Mouse (Mus musculus): ENCODE results near the gene Wdr20. TPM values are rescaled to one million over a fixed set of nuclear protein-coding genes. Genes with fewer than 3 reads are reported as not detected.

Gene Wdr20
- total RNA-seq, 4 experiments from 2014 or later = 13.3 to 19.9 (median 15.9) TPM

DNA sequence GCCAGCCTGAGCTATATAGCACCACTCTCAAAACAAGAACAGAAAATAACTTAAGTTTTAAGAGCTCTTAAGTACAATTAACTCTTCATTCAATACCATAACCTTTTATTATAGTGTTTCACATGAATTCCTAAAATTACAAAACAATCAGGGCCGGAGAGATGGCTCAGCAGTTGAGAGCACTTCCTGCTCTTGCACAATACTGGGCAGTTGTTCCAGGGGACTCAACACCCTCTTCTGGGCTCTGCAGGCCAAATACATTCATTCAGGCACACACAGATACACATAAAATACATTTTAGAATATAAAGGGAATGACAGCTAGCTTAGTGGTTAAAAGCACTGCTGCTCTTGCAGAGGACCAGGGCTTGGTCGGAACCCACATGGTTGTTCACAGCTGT lies 79.1 kb downstream of the Wdr20 start:
- DNase-seq (ENCODE audit: low spot score in 2 of 2) = no peak

DNA sequence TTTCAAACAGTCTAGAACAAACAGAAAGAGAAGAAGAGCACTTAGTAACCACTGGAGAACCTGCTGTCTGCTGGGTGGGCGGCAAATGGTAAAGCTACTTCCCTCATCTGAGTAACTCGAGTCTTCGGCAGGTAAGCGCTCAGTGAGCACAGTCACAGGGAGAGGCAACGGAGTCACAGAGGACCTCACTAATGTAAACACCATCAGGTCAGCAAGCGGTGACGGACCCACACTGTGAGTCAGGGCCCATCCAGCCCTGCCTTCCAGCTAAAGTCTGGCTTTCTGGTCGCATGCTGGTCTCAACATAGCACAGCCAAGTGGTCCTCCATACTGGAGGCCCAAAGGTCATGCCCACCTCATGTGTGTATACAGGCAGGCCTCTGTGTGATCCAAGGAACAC lies 81.6 kb downstream of the Wdr20 start:
- DNase-seq (ENCODE audit: low spot score in 2 of 2) = no peak

DNA sequence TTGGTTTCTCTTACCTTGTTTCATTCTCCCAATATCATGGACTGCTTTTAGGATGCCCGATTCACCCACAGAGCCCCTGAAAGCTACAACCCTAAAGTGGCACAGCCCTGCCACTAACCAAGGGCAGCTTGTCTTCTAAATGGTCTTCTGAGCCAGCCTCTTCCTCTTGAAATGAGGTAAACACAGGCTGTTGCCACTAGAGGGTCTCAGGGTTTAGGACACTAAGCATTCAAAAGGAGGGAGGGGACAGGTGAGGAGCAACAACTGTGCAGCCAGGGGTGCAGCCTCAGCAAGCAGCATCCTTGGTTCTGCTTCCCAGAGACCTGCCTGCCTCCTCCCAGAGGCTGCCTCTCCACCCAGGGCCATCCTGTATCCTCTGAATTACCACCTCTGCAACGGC lies 84.0 kb downstream of the Wdr20 start:
- no peak for DNase-seq (ENCODE audit: low spot score in 2 of 2)

DNA sequence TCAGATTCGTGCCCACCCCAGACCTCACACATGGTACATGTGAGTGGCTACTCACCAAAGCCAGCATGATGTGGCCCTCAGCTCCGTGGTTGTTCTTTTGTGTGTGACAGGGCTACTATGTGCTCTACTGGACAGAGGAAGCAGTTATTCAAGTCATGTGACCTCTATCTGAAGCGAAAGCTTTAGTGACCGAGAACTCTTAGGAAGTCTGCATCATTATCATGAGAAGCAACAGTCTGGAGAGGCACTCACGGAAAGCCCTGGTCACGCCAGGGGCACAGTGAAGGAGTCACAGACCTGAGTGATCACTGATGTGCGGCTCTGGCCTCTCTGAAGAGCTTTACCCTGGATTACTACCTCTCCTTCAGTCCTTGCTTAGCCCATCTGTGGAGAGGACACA lies 84.6 kb downstream of the Wdr20 start:
- DNase-seq (ENCODE audit: low spot score in 2 of 2) = no peak

DNA sequence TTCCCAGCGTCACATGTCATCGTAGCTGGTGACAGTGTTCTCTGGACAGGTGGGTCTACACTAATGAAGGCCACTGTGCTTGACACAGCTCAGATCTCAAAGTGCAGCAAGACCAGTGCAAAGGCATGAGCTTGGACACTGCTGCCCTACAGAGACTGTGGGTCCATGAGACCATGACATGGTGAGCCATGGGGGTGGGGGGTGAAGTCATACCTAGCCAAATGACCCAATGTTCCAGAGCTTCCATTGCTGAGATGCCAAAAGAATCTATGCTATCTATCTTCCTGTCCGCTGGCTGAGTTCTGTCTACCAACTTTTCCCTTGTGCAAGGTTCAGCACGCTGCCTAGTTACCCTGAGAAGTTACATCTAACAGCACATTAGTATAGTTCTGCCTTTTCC lies 91.2 kb downstream of the Wdr20 start:
- DNase-seq (ENCODE audit: low spot score in 2 of 2) = no peak

DNA sequence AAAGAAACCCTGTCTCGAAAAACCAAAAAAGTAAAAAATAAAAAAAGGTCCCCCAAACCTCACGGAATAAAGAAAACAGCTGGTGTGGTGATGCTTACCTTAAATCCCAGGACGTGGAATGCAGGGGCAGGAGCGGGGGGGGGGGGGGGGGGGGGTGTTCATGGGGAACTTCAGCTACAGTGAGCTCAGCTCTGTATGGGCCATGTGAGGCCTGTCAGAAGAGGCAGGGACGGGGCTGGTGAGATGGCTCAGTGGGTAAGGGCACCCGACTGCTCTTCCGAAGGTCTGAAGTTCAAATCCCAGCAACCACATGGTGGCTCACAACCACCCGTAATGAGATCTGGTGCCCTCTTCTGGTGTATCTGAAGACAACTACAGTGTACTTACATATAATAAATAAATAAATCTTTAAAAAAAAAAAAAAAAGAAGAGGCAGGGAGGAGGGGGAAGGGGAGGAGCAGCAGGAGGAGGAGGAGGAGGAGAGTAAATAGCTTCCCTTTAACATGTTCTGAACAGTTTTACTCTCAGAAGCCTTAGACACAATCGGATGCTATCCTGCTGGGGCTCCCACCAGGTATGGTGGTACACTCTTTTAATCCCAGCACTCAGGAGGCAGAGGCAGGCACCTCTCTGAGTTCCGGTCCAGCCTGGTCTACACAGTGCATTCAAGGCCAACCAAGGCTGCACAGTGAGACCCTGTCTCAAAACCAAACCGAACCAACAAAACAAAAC lies 92.7 kb downstream of the Wdr20 start:
- DNase-seq (ENCODE audit: low spot score in 2 of 2) = no peak

DNA sequence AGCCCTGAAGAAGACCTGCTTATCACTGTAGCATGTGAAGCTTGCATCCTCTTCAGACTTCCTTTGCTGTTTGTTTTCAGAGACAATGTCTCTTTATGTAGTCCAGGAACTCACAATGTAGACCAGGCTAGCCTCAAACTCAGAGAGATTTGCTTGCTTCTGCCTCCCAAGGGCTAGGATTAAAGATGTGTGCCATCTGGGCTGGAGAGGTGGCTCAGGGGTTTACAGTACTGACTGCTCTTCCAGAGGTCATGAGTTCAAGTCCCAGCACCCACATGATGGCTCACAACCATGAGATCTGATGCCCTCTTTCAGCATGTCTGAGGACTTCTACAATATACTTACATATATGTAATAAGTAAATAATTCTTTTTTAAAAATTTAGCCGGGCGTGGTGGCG lies 97.4 kb downstream of the Wdr20 start:
- DNase-seq (ENCODE audit: low spot score in 2 of 2) = no peak

DNA sequence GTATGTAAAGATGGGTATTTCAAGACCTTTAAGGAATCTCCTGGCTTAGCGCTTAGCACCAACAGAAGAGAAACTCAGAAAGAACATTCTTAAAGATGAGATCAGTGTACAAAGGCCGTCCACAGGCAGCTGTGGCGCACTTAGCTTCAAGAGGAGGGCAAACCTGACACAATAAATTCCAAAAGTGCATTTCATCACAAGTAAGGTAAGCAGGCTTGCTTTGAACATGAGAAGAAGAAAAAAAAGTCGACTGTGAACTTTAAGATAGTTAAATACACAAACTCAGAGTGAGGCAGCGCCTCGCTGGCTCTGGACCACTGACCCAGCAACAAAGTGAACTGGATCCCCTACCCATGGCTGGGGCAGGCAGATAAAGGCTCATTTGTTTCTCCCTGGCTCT lies 99.0 kb downstream of the Wdr20 start:
- no peak for DNase-seq (ENCODE audit: low spot score in 2 of 2)

DNA sequence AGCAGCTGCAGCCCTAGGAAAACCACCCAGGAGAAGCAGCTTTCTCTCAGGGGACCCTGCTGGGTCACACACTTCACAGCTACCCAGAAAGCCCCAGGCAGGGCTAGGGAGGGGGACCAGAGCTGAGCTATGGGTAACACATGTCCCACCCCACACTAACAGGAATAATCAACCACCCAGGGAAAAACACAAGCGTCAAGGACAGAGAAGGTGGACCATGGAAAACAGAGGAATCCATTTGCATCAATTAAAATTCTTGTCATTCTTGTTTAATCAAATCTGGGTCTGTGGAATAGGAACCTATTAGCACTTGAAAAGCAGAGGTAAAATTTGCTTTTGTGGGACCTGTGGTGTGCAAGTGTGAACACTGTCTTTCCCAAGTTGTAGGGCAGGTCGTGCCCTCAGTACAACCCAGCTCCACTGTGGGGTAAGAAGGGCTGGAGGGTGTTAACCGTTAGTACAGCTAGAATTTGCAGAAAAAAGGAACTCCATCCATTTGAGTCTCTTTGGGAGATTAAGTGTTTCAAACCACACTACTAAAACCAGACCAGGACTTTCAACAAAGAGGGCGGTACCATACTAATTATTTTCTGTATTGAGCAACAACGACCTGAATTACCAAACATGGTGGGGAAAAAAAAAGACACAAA lies 99.6 kb downstream of the Wdr20 start:
- no peak for DNase-seq (ENCODE audit: low spot score in 2 of 2)

DNA sequence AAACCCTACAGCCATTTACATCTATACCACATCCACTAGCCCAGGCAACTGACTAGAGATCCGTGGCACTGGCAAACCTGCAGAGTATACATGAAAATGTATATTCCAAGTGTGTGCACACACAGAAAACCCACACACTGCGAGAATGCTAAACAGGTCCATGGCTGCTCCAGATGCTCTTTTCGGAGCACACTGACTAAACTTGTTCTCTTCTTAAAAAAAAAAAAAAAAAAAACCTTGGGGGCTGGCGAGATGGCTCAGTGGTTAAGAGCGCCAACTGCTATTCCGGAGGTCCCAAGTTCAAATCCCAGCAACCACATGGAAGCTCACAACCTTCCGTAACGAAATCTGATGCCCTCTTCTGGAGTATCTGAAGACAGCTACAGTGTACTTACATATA lies 100.1 kb downstream of the Wdr20 start:
- no peak for DNase-seq (ENCODE audit: low spot score in 2 of 2)

DNA sequence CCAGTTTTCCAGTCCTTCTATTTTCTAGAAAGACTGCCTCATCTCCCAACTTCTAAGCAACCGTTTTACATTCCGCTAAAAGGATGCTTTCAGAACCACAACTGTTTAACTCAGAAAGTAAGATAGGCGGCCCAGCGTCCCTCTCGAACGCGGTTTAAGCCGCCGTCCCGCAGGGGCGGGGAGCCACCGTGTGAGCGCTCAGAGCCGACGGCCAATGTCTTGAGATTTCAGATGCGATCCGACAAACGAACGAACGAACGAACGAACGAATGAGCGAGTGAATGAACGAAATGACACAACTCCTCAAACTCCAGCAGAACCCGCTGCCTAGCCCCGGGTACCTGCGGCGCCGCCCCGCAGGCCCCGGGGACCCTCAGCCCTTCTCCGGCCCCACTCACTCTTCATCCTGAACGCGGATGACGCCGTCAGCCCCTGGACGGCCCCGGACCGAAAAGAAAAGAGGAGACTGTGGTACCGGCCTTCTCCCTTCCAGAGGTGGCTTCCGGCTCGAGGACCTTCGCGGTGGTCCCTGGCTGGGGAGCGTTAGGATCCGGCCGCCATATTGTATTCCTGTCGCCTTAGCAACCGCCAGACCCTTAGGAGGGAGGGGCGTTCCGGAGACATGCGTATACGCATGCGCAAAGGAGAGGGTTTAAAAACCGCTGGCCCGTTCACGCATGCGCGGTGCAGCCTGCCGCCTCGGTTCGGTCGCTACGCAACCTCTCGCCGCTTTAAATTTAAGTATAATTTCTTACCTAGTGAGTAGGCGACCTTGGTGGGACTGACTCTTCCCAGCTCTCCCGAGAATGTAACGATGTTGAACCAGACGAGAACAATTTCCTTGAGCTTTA lies 102.8 kb downstream of the Wdr20 start, which contains the start of gene Mok:
Mok (minus strand) TSS at position 592 of the 851 bp plus-strand sequence.
- DNase-seq (ENCODE audit: low spot score in 2 of 2) = peak; percentile 83 to 89

DNA sequence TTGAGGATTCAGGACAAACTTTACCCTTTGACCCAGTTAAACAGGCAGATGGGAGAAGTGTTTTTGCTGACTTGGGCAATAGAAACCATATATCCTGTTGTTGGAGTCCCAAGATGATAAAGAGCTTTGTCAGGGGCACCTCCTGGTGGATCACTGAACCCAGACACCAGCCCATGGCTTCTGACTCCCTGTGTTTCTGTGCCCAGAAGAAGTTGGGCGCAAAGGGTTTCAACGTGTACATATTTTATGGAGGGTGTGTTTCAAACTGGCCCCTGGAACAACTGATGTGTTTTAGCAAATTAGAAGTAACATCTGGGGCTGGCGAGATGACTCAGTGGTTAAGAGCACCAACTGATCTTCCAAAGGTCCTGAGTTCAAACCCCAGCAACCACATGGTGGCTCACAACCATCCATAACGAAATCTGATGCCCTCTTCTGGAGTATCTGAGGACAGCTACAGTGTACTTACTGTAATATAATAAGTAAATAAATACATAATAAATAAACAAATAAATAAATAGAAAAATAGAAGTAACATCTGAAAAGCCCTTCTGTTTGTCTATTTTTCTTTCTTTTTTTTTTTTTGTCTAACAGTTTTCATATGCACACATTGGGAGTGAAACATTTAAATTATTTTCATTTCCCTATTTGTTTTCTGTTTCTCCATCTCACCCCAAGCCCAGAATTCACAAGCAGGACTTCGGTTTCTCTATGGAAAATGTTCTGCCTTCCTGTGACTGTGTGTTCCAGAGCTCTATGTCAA lies 104.2 kb downstream of the Wdr20 start:
- DNase-seq (ENCODE audit: low spot score in 2 of 2) = no peak

DNA sequence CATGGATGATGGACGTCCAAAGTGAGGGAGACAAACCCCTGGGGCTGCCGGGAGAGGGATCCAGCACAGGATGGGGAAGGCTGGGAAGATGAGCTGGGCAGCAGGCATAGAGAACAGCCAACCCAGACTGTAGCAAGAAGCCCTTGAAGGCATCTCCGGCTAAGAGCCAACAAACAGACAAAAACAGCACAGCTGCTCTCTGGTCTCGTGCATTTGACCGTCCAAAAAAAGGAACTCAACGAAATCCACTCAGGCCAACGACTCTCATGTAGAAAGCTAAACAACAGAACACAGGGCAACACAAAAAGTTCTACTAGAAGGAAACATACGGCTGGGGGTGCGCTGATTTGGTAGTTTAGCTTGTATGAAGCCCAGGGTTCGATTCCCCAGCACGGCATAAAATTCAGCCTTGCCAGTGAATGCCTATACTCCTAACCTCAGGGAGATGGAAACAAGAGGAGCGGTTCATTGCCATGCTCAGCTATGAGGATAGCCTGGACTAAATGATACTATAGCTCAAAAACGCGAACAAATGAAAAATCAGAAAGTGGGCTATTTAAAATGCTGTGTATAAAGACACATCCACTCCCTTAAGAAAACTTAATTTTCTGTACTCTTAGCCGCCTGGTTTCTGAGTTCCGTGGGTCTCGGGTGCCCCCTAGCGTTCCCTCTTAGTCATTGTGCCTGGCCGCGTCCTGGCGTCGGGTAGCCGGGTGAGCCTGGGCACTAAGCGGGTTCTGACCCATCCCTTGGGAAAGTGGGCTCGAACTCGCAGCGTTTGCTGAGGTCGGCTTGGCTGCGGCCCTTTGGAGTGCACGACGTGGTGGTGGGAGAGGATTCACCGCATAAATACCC lies 105.7 kb downstream of the Wdr20 start:
- DNase-seq (ENCODE audit: low spot score in 2 of 2) = peak; percentile 66 to 67

DNA sequence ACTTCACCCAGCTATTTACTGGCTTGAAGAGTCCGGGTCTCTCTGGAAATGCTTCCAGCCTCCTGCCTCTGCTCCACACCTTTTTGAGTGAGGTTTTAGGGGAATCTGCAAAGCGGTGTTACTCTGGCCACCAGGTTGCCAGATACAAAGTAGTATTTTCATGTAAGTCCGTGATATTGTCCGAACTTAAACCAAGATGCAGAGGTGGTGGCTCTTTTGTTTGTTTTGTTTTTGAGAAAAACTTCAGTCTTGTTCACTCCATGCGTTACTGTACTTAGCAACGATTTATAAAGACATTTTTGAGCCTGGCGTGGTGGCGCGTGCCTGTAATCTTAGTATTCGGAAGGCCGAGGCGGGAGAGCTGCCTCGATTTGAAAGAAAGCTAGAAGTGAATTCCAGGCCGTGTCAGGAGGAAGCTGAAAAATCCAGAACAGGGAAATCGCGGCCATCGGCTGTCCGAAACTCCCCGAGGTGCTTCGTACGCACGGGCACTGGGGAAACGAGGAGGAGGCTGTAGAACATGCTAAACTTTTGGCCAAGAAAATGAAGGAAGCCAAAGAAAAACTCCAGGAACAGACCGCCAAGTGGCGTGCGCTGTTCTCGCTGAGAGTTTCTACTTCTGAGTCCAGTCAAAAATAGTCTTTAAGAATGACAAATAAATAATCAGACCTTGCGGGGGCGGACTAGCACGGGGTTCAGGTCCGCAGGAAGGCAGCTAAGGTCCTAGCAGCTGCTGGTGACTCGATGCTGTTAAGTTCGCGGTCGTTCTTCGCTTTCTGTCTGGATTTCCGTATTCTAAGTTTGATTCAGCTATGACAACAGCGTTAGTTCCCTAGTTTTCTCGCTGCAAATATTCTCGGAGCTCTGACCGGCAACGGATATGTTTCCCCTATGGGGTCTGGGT lies 106.7 kb downstream of the Wdr20 start:
- DNase-seq (ENCODE audit: low spot score in 2 of 2) = no peak

DNA sequence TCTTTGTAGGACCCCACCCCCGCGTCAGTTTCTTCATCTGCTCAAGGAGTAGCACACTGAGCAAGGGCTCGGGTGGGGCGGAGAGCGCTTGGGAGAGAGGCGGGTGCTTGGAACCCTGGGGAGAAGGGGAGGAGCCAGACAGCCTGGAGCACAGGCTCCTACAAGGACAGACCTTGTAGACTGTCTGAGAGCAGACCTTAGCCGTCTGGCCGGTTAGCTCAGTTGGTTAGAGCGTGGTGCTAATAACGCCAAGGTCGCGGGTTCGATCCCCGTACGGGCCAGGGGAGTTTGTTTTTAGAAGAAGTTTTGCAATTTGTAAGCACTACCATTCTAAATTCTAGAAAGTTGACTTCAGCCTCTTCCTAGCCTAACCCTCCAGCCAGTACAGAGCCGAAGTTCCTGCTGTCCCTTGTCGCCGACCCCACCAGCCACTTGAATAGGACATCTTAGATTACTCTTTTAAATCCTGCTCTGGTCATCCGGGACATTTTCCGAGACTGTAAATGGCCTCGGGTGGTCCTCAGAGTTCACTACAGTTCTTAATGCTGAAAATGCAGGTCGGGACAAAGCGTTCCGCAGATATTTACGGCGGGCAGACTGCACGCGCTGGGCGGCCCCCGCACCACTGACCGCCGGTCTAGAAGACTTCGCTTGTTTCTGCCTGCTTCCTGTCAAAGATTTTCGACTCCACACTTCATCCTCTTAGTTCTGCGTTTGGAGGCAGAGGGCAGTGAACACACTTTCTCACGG lies 107.6 kb downstream of the Wdr20 start:
- peak; percentile 89 to 91 for DNase-seq (ENCODE audit: low spot score in 2 of 2)

DNA sequence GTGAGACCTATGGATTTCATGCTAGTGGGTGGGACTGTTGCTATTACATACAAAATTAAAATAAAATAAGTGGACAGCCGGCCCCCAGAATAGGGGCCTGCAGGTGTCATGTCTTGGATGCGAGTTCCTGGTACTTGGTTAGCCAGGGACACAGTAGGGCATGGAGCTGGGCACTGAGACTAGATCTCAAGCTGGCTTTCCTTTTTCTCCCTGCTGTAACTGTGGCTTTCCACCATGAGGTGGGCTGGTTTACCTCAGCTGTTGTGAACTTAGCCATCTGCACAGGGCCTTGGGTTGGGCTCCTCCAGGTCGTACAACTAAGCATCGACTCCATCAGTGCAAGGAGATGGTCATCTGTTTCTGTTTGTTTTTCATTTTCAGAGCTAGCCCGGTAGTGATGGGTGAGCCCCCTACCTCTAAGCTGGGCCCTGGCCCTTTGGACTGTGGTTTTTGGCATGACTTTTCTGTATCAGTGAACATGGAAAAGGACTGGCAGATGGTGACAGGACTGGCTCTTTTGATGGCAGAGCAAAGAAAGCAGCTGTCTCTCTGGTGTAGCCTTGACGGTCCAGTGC lies 108.5 kb downstream of the Wdr20 start:
- DNase-seq (ENCODE audit: low spot score in 2 of 2) = no peak

DNA sequence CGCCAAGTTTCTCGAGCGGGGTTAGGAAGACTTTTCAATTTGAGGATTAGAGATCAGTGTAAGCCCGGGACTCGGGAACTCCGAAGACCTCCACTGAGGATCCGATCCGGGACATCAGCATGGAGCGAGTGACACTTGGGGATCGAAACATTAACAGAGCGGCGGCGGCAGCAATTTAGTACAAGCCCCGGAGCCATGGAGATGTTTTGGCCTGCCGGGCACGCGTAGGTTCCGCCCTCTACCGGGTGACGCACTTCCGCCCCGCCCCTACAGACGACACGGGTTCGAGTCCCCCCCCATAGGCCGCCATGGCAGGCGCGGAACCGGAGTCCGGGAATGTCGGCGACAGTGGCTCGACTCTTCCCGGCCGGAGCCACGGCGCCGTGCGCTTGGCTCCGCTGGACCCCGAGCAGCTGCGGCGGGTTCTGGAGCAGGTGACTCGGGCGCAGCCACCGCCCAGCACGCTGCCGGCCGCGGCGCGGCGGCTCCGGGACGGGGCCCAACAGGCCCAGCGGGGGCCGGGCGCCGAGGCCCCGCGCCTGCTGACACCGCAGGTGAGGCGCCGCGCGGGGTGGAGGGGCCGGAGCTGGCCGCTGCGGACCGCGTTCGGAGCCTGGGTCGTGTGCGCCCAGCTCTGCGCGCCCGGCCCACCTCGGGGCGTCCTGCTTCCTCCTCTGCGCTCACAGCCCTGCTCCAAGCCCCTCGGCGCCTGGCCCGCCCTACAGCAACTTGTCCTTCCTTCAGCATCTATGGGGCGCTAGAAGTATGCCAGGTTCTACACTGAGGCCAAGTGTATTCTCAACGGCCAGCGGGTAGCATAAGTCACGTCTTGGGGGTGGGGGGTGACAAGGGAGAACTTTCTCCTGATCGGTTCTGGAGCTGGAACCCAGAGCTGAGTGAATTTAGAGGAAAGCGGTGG lies 112.5 kb downstream of the Wdr20 start, which contains the start of gene Zfp839:
Zfp839 (plus strand) TSS at position 244 of the 919 bp plus-strand sequence.
- peak; percentile 76 to 79 for DNase-seq (ENCODE audit: low spot score in 2 of 2)

Measured in gastrocnemius, adult 8-10 months (tissue).